Mouse (Mus musculus): ENCODE results near the gene Gm6525. TPM values are rescaled to one million over a fixed set of nuclear protein-coding genes. Genes with fewer than 3 reads are reported as not detected.

Gene Gm6525
- total and polyA plus RNA-seq, 3 experiments = 0.17 to 0.71 (median 0.31) TPM

DNA sequence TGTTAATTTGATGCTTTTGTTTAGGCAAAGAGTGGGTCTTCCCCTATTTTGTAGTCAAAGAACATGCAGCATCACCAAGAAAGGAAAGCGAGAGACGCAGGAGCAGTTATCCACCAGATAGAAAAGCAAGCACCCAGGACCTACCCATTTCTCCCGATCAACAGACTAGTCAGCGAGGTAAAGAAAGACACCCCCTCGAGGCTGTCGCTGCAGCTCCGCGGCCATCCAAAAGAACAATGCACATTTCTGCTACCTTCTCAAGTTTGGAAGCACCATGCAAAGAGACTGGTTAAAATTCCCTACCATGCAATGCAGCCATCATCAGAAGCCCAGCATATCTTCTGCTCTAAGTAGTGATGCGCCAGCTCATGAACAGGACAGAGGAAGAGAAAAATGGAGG lies 46.4 kb downstream of the Gm6525 start:
- H3K79me2 ChIP-seq (replicated peaks; ENCODE audit: control insufficient read depth, extremely low read depth, insufficient read depth, poor library complexity, severe bottlenecking) = no peaks in the 10 kb centered on the region
- peaks cover 6 to 32% of the 10 kb centered on the region in 2 experiments for H3K4me1 ChIP-seq (ENCODE audit: control insufficient read depth in 1 of 2, insufficient read depth in 2 of 2)
- dilution Hi-C loops (cut with MboI; ENCODE audit: extremely low pct_ligation_motif_present, extremely low pct_unique_long_range_greater_than_20kb, low sequenced_read_pairs) (no loop called here), in situ Hi-C loops (cut with MboI; ENCODE audit: low pct_ligation_motif_present, low pct_unique_long_range_greater_than_20kb, low sequenced_read_pairs) (no loop called here)
- H3K9me3 ChIP-seq (replicated peaks; ENCODE audit: low read length) = no peaks in the 10 kb centered on the region
- peak overlapping the region; percentile 47 to 80 (median 60) for H3K4me3 ChIP-seq (replicated peaks in 1 of 3; ENCODE audit: low read depth in 2 of 3, low read length in 2 of 3, poor library complexity in 1 of 3)
- DNase-seq (ENCODE audit: extremely low read depth) = peak; percentile 56
- H3K27me3 ChIP-seq (replicated peaks) = no peaks in the 10 kb centered on the region
- peaks cover 0 to 2% of the 10 kb centered on the region in 2 experiments for H3K36me3 ChIP-seq (replicated peaks in 1 of 2; ENCODE audit: control insufficient read depth in 1 of 2, insufficient read depth in 1 of 2, low read length in 1 of 2)
- H3K27ac ChIP-seq (ENCODE audit: insufficient read depth, low read depth) = peak overlapping the region; percentile 94
- H3K4me2 ChIP-seq (ENCODE audit: insufficient read depth, low read depth, poor library complexity, severe bottlenecking) = peak overlapping the region; percentile 92
- peak overlapping the region; percentile 76 for H3K9ac ChIP-seq (ENCODE audit: insufficient read depth, low read depth)
- 0 out of 2 replicates have a peak, but pooled peaks have one; percentile 8 for TF ChIP-seq ETS1 (conservative IDR thresholded peaks at IDR 0.05; ENCODE audit: low read depth, low read length)
- peak; percentile 19; the same call in 1 of the 2 replicates for TF ChIP-seq TCF12 (IDR thresholded peaks at IDR 0.05; ENCODE audit: low read depth, low read length)
- 0 out of 2 replicates have a peak, but pooled peaks have one; percentile 63 for TF ChIP-seq CHD1 (IDR thresholded peaks at IDR 0.05; ENCODE audit: low read depth, low read length)
- 0 out of 2 replicates have a peak, but pooled peaks have one; percentile 21 for TF ChIP-seq IRF4 (IDR thresholded peaks at IDR 0.05; ENCODE audit: low read depth, low read length)
- no peak for TF ChIP-seq NELFE (IDR thresholded peaks at IDR 0.05; ENCODE audit: low read depth, low read length)

DNA sequence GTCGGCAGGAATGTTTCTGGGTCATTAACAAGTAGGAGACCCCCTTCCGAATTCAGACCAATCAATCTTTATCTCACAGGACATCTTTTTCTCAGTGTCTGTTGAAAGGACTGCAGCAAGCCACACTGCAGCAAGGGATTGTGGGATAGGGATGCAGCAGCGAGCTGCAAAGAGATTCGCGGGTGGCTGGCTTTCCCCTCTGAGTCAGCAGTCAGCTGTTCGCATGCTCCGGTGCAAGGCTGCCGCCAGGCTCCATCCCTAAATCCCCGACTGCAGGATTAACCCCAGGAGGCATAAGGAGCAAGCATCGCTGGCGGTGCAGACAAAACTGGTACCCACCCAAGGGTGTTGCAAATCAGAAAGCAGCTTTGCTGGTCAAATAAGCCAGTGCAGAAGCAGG lies 46.8 kb downstream of the Gm6525 start:
- peak overlapping the region; percentile 94 for H3K27ac ChIP-seq (ENCODE audit: insufficient read depth, low read depth)
- no peaks in the 10 kb centered on the region for H3K27me3 ChIP-seq (replicated peaks)
- peak; percentile 69 for DNase-seq (ENCODE audit: extremely low read depth)
- in situ Hi-C loops (cut with MboI; ENCODE audit: low pct_ligation_motif_present, low pct_unique_long_range_greater_than_20kb, low sequenced_read_pairs) = no loop called here
- dilution Hi-C loops (cut with MboI; ENCODE audit: extremely low pct_ligation_motif_present, extremely low pct_unique_long_range_greater_than_20kb, low sequenced_read_pairs) = no loop called here
- H3K4me1 ChIP-seq (ENCODE audit: control insufficient read depth in 1 of 2, insufficient read depth in 2 of 2) = peaks cover 6 to 32% of the 10 kb centered on the region in 2 experiments
- H3K79me2 ChIP-seq (replicated peaks; ENCODE audit: control insufficient read depth, extremely low read depth, insufficient read depth, poor library complexity, severe bottlenecking) = no peaks in the 10 kb centered on the region
- peak overlapping the region; percentile 92 for H3K4me2 ChIP-seq (ENCODE audit: insufficient read depth, low read depth, poor library complexity, severe bottlenecking)
- peak overlapping the region; percentile 47 to 80 (median 60) for H3K4me3 ChIP-seq (replicated peaks in 1 of 3; ENCODE audit: low read depth in 2 of 3, low read length in 2 of 3, poor library complexity in 1 of 3)
- H3K36me3 ChIP-seq (replicated peaks in 1 of 2; ENCODE audit: control insufficient read depth in 1 of 2, insufficient read depth in 1 of 2, low read length in 1 of 2) = peaks cover 0 to under 1% of the 10 kb centered on the region in 2 experiments
- H3K9ac ChIP-seq (ENCODE audit: insufficient read depth, low read depth) = peak overlapping the region; percentile 76
- no peaks in the 10 kb centered on the region for H3K9me3 ChIP-seq (replicated peaks; ENCODE audit: low read length)
- TF ChIP-seq MEF2A (IDR thresholded peaks at IDR 0.05; ENCODE audit: borderline replicate concordance, low read depth, low read length) = peak; percentile 12; the same call in 1 of the 2 replicates
- TF ChIP-seq TCF12 (IDR thresholded peaks at IDR 0.05; ENCODE audit: low read depth, low read length) = peak; percentile 41; the same call in 1 of the 2 replicates
- TF ChIP-seq MYC (IDR thresholded peaks at IDR 0.05; ENCODE audit: low read depth, low read length) = no peak; the same call in 1 of the 2 replicates
- TF ChIP-seq USF2 (conservative IDR thresholded peaks at IDR 0.05; ENCODE audit: low read depth, low read length) = no peak
- no peak for TF ChIP-seq UBTF (IDR thresholded peaks at IDR 0.05; ENCODE audit: low read depth, low read length)
- peak; percentile 11; the same call in 1 of the 2 replicates for TF ChIP-seq RCOR1 (conservative IDR thresholded peaks at IDR 0.05; ENCODE audit: low read depth, low read length)
- peak; percentile 75; the same call in 1 of the 2 replicates for TF ChIP-seq MXI1 (IDR thresholded peaks at IDR 0.05; ENCODE audit: low read depth, low read length)
- 0 out of 2 replicates have a peak, but pooled peaks have one; percentile 11 for TF ChIP-seq JUN (IDR thresholded peaks at IDR 0.05; ENCODE audit: insufficient read depth, low read depth, low read length)
- no peak for TF ChIP-seq KAT2A (IDR thresholded peaks at IDR 0.05; ENCODE audit: insufficient replicate concordance, low read length)
- peak; percentile 57; the same call in 1 of the 2 replicates for TF ChIP-seq E2F4 (IDR thresholded peaks at IDR 0.05; ENCODE audit: insufficient replicate concordance, low read depth, low read length)
- no peak for TF ChIP-seq CHD2 (IDR thresholded peaks at IDR 0.05; ENCODE audit: low read length)
- no peak for TF ChIP-seq ELF1 (IDR thresholded peaks at IDR 0.05; ENCODE audit: low read depth, low read length)
- peak; percentile 49; the same call in 1 of the 2 replicates for TF ChIP-seq POLR2A (IDR thresholded peaks at IDR 0.05; ENCODE audit: low read depth, low read length)
- no peak for TF ChIP-seq POLR2AphosphoS2 (IDR thresholded peaks at IDR 0.05; ENCODE audit: low read depth, low read length)
- peak; percentile 22; the same call in 1 of the 2 replicates for TF ChIP-seq IRF4 (IDR thresholded peaks at IDR 0.05; ENCODE audit: low read depth, low read length)
- peak; percentile 79 for TF ChIP-seq SIN3A (IDR thresholded peaks at IDR 0.05; ENCODE audit: low read length)
- no peak for TF ChIP-seq ZC3H11A (IDR thresholded peaks at IDR 0.05; ENCODE audit: low read depth, low read length)
- TF ChIP-seq CHD1 (IDR thresholded peaks at IDR 0.05; ENCODE audit: low read depth, low read length) = no peak
- TF ChIP-seq TBP (conservative IDR thresholded peaks at IDR 0.05; ENCODE audit: low read depth, low read length) = 0 out of 2 replicates have a peak, but pooled peaks have one; percentile 21
- no peak for TF ChIP-seq SMC3 (IDR thresholded peaks at IDR 0.05; ENCODE audit: low read depth, low read length)
- no peak for TF ChIP-seq ZKSCAN1 (IDR thresholded peaks at IDR 0.05; ENCODE audit: borderline replicate concordance, low read depth, low read length)
- peak; percentile 89 for TF ChIP-seq ETS1 (conservative IDR thresholded peaks at IDR 0.05; ENCODE audit: low read depth, low read length)
- TF ChIP-seq MAFK (IDR thresholded peaks at IDR 0.05; ENCODE audit: insufficient replicate concordance, low read length) = peak; percentile 69
- TF ChIP-seq PAX5 (IDR thresholded peaks at IDR 0.05; ENCODE audit: low read length) = no peak
- peak; percentile 45 for TF ChIP-seq NRF1 (IDR thresholded peaks at IDR 0.05; ENCODE audit: low read depth, low read length)
- TF ChIP-seq JUND (conservative IDR thresholded peaks at IDR 0.05; ENCODE audit: low read depth, low read length) = no peak
- peak; percentile 51; the same call in 1 of the 2 replicates for TF ChIP-seq EP300 (IDR thresholded peaks at IDR 0.05; ENCODE audit: low read length)
- peak; percentile 18; the same call in 1 of the 2 replicates for TF ChIP-seq NELFE (IDR thresholded peaks at IDR 0.05; ENCODE audit: low read depth, low read length)
- TF ChIP-seq HCFC1 (IDR thresholded peaks at IDR 0.05; ENCODE audit: low read depth, low read length) = no peak
- TF ChIP-seq ZMIZ1 (IDR thresholded peaks at IDR 0.05; ENCODE audit: low read depth, low read length) = no peak
